Mouse (Mus musculus) myocyte (in vitro differentiated cells): ENCODE data around the gene Amt.

Experiments
- CEBPB ChIP-seq: IDR thresholded peaks from 2 replicates; pipeline ENCODE4 v1.6.1; 2011; ENCODE audit warnings: mild to moderate bottlenecking, moderate library complexity; ENCODE audit not compliant: poor library complexity, insufficient read depth, severe bottlenecking
- E2F4 ChIP-seq: IDR thresholded peaks from one replicate; pipeline ENCODE4 v1.6.1; 2011; ENCODE audit warnings: mild to moderate bottlenecking, control low read depth, moderate library complexity; ENCODE audit not compliant: insufficient read depth
- MAX ChIP-seq: IDR thresholded peaks from one replicate; pipeline ENCODE4 v1.6.1; 2011; ENCODE audit warnings: low read depth, mild to moderate bottlenecking, control low read depth
- MYOD1 ChIP-seq, 3 experiments: IDR thresholded peaks; one replicate each; pipeline ENCODE4 v1.6.1; 2011; ENCODE audit warnings: control low read depth in 2 of 3, low read depth in 2 of 3, mild to moderate bottlenecking in 2 of 3, moderate library complexity in 1 of 3; ENCODE audit not compliant: insufficient read length in 2 of 3, control insufficient read depth in 1 of 3
- MYOG ChIP-seq, 3 experiments: IDR thresholded peaks; one replicate each; pipeline ENCODE4 v1.6.1; 2011; ENCODE audit warnings: control low read depth in 2 of 3, low read depth in 2 of 3, mild to moderate bottlenecking in 2 of 3; ENCODE audit not compliant: insufficient read length in 2 of 3, control insufficient read depth in 1 of 3, insufficient read depth in 1 of 3
- POLR2A ChIP-seq: IDR thresholded peaks from one replicate; pipeline ENCODE4 v1.6.1; 2011; ENCODE audit warnings: low read depth, mild to moderate bottlenecking, control low read depth, moderate library complexity; ENCODE audit not compliant: insufficient read length
- POLR2AphosphoS2 ChIP-seq: IDR thresholded peaks from one replicate; pipeline ENCODE4 v1.6.1; 2011; ENCODE audit warnings: low read depth, control low read depth; ENCODE audit not compliant: insufficient read length
- REST ChIP-seq: IDR thresholded peaks from one replicate; pipeline ENCODE4 v1.6.1; 2011; ENCODE audit warnings: mild to moderate bottlenecking, control low read depth, moderate library complexity; ENCODE audit not compliant: insufficient read depth, insufficient read length
- SRF ChIP-seq: IDR thresholded peaks from one replicate; pipeline ENCODE4 v1.6.1; 2011; ENCODE audit warnings: low read depth; ENCODE audit not compliant: control insufficient read depth, insufficient read length
- TCF12 ChIP-seq: IDR thresholded peaks from one replicate; pipeline ENCODE4 v1.6.1; 2011; ENCODE audit warnings: mild to moderate bottlenecking, control low read depth; ENCODE audit not compliant: poor library complexity, insufficient read depth, severe bottlenecking
- TCF3 ChIP-seq: IDR thresholded peaks from one replicate; pipeline ENCODE4 v1.6.1; 2011; ENCODE audit warnings: low read depth, control low read depth; ENCODE audit not compliant: insufficient read length
- USF1 ChIP-seq: IDR thresholded peaks from one replicate; pipeline ENCODE4 v1.6.1; 2011; ENCODE audit warnings: low read depth, mild to moderate bottlenecking, control low read depth, moderate library complexity

DNA sequence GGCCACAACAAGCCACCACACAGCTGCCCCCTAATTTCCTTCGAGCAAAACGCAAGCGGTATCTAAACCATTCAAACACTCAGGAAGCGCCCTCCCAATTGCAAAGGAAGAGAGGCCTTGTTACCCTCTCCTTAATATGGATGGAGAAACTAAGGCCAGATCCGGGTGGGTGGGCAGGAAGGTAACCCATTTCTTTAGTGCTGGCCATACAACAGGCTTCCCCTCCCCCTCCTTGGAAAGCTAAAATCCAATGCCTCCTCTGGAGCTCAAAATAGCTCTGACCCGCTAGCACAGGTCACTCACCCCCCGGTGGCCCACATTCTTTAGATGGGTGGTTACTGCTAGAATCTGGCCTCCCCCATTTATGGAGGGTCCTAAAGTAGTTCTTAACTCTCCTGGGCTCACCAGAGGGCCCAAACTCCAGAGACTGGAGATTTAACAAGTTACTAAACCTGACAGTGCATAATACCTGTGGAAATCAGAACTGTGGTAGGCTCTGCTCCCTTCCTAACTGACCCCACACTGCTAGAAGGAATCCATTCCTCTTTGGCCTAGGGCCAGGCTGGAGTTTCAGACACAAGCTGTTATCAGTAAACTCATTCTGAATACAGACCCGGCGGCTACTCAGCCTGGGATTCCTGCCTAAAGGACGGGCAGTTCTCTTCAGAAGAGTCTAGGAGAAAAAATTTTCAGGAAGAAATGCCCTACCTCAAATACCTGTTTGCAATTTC is 32.3 kb upstream of the Amt start:
- no peak for TF ChIP-seq E2F4
- no peak for TF ChIP-seq TCF3
- no peak for TF ChIP-seq POLR2A
- no peak for TF ChIP-seq USF1
- no peak for TF ChIP-seq TCF12
- TF ChIP-seq MAX: no peak
- TF ChIP-seq MYOG (IDR thresholded peaks at IDR 0.05; ENCODE audit: control insufficient read depth in 1 of 3, insufficient read depth in 1 of 3, insufficient read length in 2 of 3, low read depth in 2 of 3): no peak
- no peak for TF ChIP-seq POLR2AphosphoS2
- TF ChIP-seq MYOD1 (IDR thresholded peaks at IDR 0.05; ENCODE audit: control insufficient read depth in 1 of 3, insufficient read length in 2 of 3, low read depth in 2 of 3): no peak
- TF ChIP-seq CEBPB: no peak
- no peak for TF ChIP-seq SRF
- TF ChIP-seq REST: no peak
